Mouse (Mus musculus) C2C12 (cell line): ENCODE measurements around the gene Tpm1.

Experiments
- CEBPB ChIP-seq: IDR thresholded peaks from one replicate; pipeline ENCODE4 v1.6.1; 2011; ENCODE audit warnings: low read depth, mild to moderate bottlenecking, control low read depth, moderate library complexity
- CTCF ChIP-seq: IDR thresholded peaks from one replicate; pipeline ENCODE4 v1.5.1; 2011; ENCODE audit not compliant: control insufficient read depth, insufficient read depth, insufficient read length
- FOSL1 ChIP-seq: IDR thresholded peaks from one replicate; pipeline ENCODE4 v1.8.0; 2011; ENCODE audit warnings: mild to moderate bottlenecking, low read length; ENCODE audit not compliant: poor library complexity, insufficient read depth, severe bottlenecking
- MAX ChIP-seq: IDR thresholded peaks from one replicate; pipeline ENCODE4 v1.6.1; 2011; ENCODE audit warnings: mild to moderate bottlenecking, control low read depth
- MYOD1 ChIP-seq: IDR thresholded peaks from one replicate; pipeline ENCODE4 v1.6.1; 2011; ENCODE audit warnings: low read depth; ENCODE audit not compliant: control insufficient read depth, insufficient read length
- MYOG ChIP-seq: IDR thresholded peaks from one replicate; pipeline ENCODE4 v1.6.1; 2011; ENCODE audit not compliant: control insufficient read depth, insufficient read length; ENCODE audit errors: extremely low read depth
- USF1 ChIP-seq: IDR thresholded peaks from one replicate; pipeline ENCODE4 v1.6.1; 2011; ENCODE audit warnings: low read depth, mild to moderate bottlenecking, control low read depth, moderate library complexity

DNA sequence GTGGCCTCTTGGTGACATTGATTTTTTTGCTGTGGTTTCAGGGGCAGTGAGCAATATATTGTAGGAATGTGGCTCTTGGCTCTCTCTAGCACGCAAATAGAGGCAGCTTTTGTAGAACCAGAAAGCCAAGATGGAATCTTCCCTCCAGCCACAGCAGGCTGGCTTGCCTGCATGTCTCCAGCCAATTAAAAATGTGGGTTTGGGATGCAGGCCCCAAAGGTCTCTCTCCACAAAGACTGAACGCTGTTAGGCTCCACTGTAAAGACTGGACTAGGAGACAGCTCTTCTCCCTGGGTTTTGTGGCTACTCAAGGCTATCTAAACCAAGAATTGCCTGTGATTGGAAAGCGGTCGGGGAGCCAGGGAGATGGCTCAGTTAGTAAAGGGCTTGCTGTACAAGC lies 43.0 kb upstream of the Tpm1 start:
- TF ChIP-seq CTCF = no peak
- TF ChIP-seq CEBPB = no peak
- no peak for TF ChIP-seq MYOG
- TF ChIP-seq MAX = no peak
- no peak for TF ChIP-seq USF1
- no peak for TF ChIP-seq MYOD1
- no peak for TF ChIP-seq FOSL1
